Mouse (Mus musculus) naive thymus-derived CD4-positive, alpha-beta T cell, adult 5 months (primary cell): Measurements from ENCODE around the gene Noxa1. TPM values are rescaled to one million over a fixed set of nuclear protein-coding genes. Genes with fewer than 3 reads are reported as not detected.

Experiments used
- polyA plus RNA-seq: library from polyadenylated mRNA; unstranded; fragments of 100-300 nt; shearing (Covaris generic); gene quantifications from one replicate; pipeline ENCODE4 v1.2.1, GENCODE M21; 2017

Gene Noxa1
- polyA plus RNA-seq: not detected

DNA sequence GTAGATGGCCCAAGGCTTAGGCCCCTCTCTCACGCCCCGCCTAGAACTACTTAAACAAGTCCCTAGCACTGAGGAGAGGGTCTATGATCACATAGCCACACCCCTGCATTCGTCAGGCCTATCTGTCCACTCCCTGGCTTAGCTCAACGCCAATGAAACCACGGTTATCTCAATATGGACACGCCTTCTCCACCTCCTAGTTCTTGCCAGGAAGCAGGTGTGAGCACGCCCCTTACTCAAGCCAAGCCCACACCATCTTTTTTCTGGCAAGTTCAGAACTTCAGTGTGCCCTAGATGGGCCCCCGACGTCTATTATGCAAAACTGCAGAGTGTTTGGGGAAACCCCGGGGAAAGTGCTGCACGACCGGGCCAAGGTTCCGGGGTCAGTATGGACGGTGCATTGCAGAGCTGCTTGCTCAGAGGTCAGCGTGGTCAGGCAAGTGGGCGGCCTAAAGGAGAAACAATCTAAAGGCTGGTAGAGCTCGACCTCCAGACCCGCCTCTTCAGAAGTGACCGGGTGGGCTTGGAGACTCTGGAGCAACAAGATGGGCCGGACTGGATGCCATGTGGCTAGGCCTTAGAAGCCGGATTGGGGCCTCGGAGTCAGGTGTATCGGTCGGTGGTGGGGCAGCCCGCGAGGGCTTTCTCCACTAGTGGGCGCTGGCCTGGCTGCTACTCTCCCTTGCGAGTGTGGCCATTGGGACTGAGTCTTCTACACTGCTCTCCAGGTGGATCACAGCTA lies at the start of gene Noxa1:
TSS of gene Noxa1 (minus strand) at position 41 of the 742 bp plus-strand sequence.

DNA sequence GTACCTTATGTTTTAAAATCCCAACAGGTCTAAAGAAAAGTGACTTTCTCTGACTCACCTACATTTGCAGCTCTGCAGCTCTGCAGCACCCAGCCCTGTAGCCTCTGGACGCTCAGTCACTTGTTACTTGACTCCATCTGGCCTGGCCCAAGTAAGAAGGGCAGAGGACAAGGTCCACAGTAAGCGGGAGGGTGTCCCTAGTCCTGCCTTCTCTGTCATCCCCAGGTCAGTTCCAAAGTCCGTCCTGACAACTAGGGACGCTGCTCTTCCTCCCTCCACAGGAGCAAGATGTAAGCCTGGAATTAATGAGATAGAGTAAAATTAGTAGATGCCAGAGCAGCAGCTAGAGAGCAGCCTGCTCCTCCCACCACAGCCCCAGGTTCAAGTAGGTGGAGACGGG lies 14.9 kb downstream of the Noxa1 start, which contains the start of gene Entpd8:
TSS of gene Entpd8 (plus strand) at position 229 of the 400 bp plus-strand sequence.

DNA sequence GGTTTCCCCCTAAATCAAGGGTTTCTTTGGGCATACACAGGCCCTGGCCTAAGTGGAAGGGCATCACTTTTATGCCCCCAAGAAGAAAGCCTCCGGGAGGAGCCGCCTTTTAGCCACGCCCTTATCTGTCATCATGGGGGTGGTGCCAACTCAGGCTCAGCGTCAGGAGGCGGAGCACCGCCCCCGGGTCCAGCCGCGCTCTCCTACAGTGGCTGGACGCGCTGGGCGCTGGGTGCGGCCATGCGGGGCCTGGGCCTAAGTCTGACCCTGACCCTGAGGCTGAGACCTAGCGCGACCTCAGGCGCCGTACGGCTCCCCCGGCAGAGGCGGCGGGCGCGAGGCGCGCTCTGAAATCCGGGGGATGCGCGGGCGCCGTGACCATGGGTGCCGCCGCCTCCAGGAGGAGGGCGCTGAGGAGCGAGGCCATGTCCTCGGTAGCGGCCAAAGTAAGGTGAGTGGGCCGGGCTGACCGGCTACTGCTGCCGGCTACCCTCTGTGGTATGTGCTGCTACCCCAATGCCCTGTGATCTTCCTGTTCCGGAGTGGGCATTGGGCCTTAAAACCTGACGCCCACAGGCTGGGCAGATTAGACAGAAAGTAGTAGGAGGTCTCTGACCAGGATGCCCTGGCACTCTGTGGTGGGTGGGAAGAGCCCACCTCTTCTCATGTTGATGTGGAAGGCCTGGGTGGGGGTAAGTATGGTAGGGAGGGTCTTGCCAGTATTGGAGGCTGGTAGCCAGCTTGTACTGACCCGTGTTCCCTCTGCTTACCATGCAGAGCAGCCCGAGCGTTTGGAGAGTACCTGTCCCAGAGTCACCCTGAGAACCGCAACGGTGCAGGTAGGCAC lies 40.5 kb downstream of the Noxa1 start, which contains the start of gene Nsmf:
TSS of gene Nsmf (plus strand) at position 135 of the 847 bp plus-strand sequence.

Other genes with a start within 250 kb of the Noxa1 start
- 55.3 TPM for gene Ehmt1, start 175.5 kb downstream of the Noxa1 start, polyA plus RNA-seq
- gene Arrdc1, start 159.9 kb downstream of the Noxa1 start, polyA plus RNA-seq: 197 TPM
- 21.1 TPM for gene Zmynd19, start 145.4 kb downstream of the Noxa1 start, polyA plus RNA-seq
- gene Dph7, start 132.7 kb downstream of the Noxa1 start, polyA plus RNA-seq: 15.2 TPM
- 93.4 TPM for gene Mrpl41, start 120.1 kb downstream of the Noxa1 start, polyA plus RNA-seq
- 98.3 TPM for gene Pnpla7, start 119.1 kb downstream of the Noxa1 start, polyA plus RNA-seq
- 20.8 TPM for gene Nsmf, start 40.8 kb downstream of the Noxa1 start, polyA plus RNA-seq
- not detected for gene Entpd8, start 14.8 kb downstream of the Noxa1 start, polyA plus RNA-seq
- gene Nrarp, start 85.6 kb upstream of the Noxa1 start, polyA plus RNA-seq: 3.0 TPM
- 20.7 TPM for gene Tor4a, start 101.7 kb upstream of the Noxa1 start, polyA plus RNA-seq
- gene Nelfb, start 116.3 kb upstream of the Noxa1 start, polyA plus RNA-seq: 97.1 TPM
- not detected for gene Stpg3, start 119.5 kb upstream of the Noxa1 start, polyA plus RNA-seq
- not detected for gene Fam166a, start 123.6 kb upstream of the Noxa1 start, polyA plus RNA-seq
- 99.9 TPM for gene Tubb4b, start 129.6 kb upstream of the Noxa1 start, polyA plus RNA-seq
- gene Slc34a3, start 139.2 kb upstream of the Noxa1 start, polyA plus RNA-seq: not detected
- not detected for gene Rnf224, start 141.6 kb upstream of the Noxa1 start, polyA plus RNA-seq
- 0.37 TPM for gene Rnf208, start 147.1 kb upstream of the Noxa1 start, polyA plus RNA-seq
- gene Cysrt1, start 147.3 kb upstream of the Noxa1 start, polyA plus RNA-seq: not detected
- 9.7 TPM for gene AL732309.1, start 151.7 kb upstream of the Noxa1 start, polyA plus RNA-seq
- gene Tmem203, start 160.3 kb upstream of the Noxa1 start, polyA plus RNA-seq: 26.6 TPM
- 24.1 TPM for gene Tprn, start 167.5 kb upstream of the Noxa1 start, polyA plus RNA-seq
- 81.2 TPM for gene Ssna1, start 177.3 kb upstream of the Noxa1 start, polyA plus RNA-seq
- gene Anapc2, start 177.3 kb upstream of the Noxa1 start, polyA plus RNA-seq: 101 TPM
- not detected for gene Tmem210, start 193.0 kb upstream of the Noxa1 start, polyA plus RNA-seq
- gene Lrrc26, start 194.8 kb upstream of the Noxa1 start, polyA plus RNA-seq: not detected
- gene Grin1, start 224.0 kb upstream of the Noxa1 start, polyA plus RNA-seq: not detected
- 26.7 TPM for gene Man1b1, start 237.2 kb upstream of the Noxa1 start, polyA plus RNA-seq